Mouse (Mus musculus): ENCODE measurements around the gene Arhgef12. TPM values are rescaled to one million over a fixed set of nuclear protein-coding genes. Genes with fewer than 3 reads are reported as not detected.

Arhgef12 gene
- total and polyA plus RNA-seq, 3 experiments, result 11.8 to 33.5 (median 14.7) TPM

DNA sequence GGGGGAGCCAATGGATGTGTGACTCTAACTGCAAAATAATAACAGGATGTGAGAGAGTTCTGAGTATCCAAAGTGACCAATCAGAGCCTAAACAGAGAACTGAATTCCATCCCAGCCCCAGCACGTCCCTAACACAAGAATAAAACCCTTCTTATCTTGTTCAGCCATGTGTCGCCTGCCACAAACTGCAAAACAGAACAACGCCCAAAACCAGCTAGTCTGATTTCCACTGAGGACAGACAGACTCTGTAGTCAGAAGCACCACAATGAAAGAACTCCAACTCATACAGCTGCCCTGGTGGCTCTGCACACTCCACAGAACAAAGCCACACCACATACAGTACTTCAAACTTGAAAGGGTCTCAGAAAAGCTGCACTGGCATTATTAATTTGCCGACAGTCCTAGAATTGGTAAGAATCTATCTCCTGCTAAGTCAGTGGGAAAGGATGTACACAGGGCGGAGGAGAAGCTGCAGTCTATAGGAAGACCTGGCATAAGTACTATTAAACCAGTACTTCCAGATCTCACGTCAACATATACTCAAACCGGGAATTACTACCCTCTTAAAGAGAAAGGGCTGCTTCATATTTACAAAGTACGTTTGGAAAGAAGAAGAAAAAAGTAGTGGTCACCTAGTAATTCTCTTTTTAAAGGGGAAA lies 5.0 kb downstream of the Arhgef12 start (continued):
- TF ChIP-seq USF1 (IDR thresholded peaks at IDR 0.05; ENCODE audit: low read depth, low read length) (no peak), ZNF384 (IDR thresholded peaks at IDR 0.05; ENCODE audit: low read depth, low read length) (peak; percentile 36; the same call in 1 of the 2 replicates), ZMIZ1 (IDR thresholded peaks at IDR 0.05; ENCODE audit: low read depth, low read length) (peak; percentile 66; the same call in 1 of the 2 replicates)

DNA sequence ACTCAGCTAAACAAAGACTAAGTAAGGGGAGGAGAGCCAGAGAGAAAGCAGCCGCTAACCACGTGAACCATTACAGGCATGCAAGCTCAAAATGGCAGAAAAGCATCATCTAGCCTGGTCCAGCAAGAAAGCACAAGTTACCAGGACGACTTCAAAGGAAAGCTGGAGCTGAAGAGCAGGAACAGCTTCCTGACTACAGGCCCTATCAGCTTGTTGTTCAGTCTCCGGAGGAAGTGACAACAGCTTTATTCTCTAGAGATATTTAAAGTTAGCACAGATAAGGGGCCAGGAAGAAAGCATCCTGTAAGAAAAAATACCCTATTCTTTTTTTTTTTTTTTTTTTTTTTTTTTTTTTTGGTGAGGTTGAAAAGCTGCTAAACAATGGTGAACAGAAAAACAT lies 8.1 kb downstream of the Arhgef12 start:
- Histone ChIP-seq H3K4me1 (ENCODE audit: control insufficient read depth in 1 of 2, insufficient read depth in 2 of 2, low read length in 2 of 2) (peaks cover 10 to 31% of the 10 kb centered on the region in 2 experiments), H3K27me3 (ENCODE audit: control insufficient read depth in 1 of 2, insufficient read depth in 2 of 2, low read length in 2 of 2) (no peaks in the 10 kb centered on the region)

DNA sequence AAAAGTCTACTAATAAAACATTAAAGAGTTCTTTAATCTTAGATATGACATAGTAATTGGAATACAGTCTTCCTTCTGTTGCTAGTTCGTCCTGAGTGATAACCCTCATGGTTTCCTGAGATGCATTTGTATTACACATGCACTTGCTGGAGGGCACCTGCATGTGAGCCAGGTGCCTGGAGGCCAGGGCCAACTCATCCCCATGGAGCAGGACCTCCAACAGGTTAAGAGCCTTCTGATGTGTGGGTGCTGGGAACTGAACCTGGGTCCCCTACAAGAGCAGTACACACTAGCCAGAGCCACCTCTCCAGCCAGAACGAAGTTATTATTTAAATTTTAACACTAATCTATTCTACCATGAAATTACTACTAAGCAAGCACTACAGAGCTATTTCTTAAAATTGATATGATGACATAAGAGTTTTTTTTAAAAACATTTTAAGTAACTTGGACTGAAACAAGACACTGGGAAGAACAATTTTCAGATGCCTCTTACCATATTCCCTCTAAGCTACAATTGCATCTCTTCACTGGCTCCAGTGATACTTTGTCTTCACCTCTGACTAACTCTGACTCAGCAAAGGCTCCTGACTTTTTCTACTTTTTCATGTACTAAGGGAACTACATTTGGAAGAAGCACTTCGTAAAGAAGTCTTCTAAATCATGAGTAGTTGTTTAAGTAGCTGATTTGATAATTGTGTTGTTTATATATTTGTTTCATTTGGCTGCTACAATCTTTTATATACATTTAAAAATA lies 9.1 kb downstream of the Arhgef12 start:
- Histone ChIP-seq H3K9me3 (replicated peaks; ENCODE audit: insufficient read depth, low read length) (no peaks in the 10 kb centered on the region), H3K4me1 (ENCODE audit: control insufficient read depth in 1 of 2, insufficient read depth in 2 of 2, low read length in 2 of 2) (peaks cover 10 to 23% of the 10 kb centered on the region in 2 experiments), H3K9ac (ENCODE audit: control insufficient read depth, low read depth, low read length, poor library complexity, severe bottlenecking) (no peak overlapping the region), H3K27me3 (ENCODE audit: control insufficient read depth in 1 of 2, insufficient read depth in 2 of 2, low read length in 2 of 2) (no peaks in the 10 kb centered on the region), H3K79me2 (ENCODE audit: control insufficient read depth, insufficient read depth, low read length, poor library complexity) (peaks cover 39% of the 10 kb centered on the region), H3K36me3 (ENCODE audit: control insufficient read depth in 1 of 2, insufficient read depth in 2 of 2, low read length in 2 of 2) (peaks cover 0 to 53% of the 10 kb centered on the region in 2 experiments; a peak in 3 of 4 replicates), H3K4me3 (ENCODE audit: control insufficient read depth in 1 of 2, insufficient read depth in 1 of 2, low read depth in 2 of 2, low read length in 2 of 2) (no peak overlapping the region), H3K27ac (ENCODE audit: control insufficient read depth, low read depth, low read length) (no peak overlapping the region)
- TF ChIP-seq MXI1 (IDR thresholded peaks at IDR 0.05; ENCODE audit: low read depth, low read length), result no peak
- TF ChIP-seq TBP (IDR thresholded peaks at IDR 0.05; ENCODE audit: low read depth, low read length), result no peak
- no peak for TF ChIP-seq USF2 (IDR thresholded peaks at IDR 0.05; ENCODE audit: borderline replicate concordance in 1 of 2, insufficient read depth in 1 of 2, low read depth in 1 of 2, low read length in 2 of 2)
- TF ChIP-seq RCOR1 (IDR thresholded peaks at IDR 0.05; ENCODE audit: low read depth, low read length), result no peak
- no peak for TF ChIP-seq POLR2AphosphoS5 (IDR thresholded peaks at IDR 0.05; ENCODE audit: borderline replicate concordance, low read depth, low read length)
- TF ChIP-seq ETS1 (IDR thresholded peaks at IDR 0.05; ENCODE audit: low read depth, low read length), result no peak
- no peak for TF ChIP-seq KAT2A (conservative IDR thresholded peaks at IDR 0.05; ENCODE audit: low read depth, low read length)
- TF ChIP-seq UBTF (IDR thresholded peaks at IDR 0.05; ENCODE audit: borderline replicate concordance, insufficient read depth, low read depth, low read length), result no peak
- no peak for TF ChIP-seq GATA1 (IDR thresholded peaks at IDR 0.05; ENCODE audit: low read depth, low read length)
- no peak for TF ChIP-seq CHD1 (IDR thresholded peaks at IDR 0.05; ENCODE audit: low read depth, low read length)
- no peak for TF ChIP-seq NELFE (IDR thresholded peaks at IDR 0.05; ENCODE audit: low read depth, low read length)
- DNase-seq (ENCODE audit: low read depth, low spot score), result peak; percentile 23

More for the DNA sequence above, 8.1 kb downstream of the Arhgef12 start:
- Histone ChIP-seq H3K27ac (ENCODE audit: control insufficient read depth, low read depth, low read length) (peak overlapping the region; percentile 5), H3K9ac (ENCODE audit: control insufficient read depth, low read depth, low read length, poor library complexity, severe bottlenecking) (no peak overlapping the region), H3K36me3 (ENCODE audit: control insufficient read depth in 1 of 2, insufficient read depth in 2 of 2, low read length in 2 of 2) (peaks cover 0 to 59% of the 10 kb centered on the region in 2 experiments; a peak in 2 of 4 replicates), H3K9me3 (replicated peaks; ENCODE audit: insufficient read depth, low read length) (no peaks in the 10 kb centered on the region), H3K79me2 (ENCODE audit: control insufficient read depth, insufficient read depth, low read length, poor library complexity) (peaks cover 45% of the 10 kb centered on the region), H3K4me3 (ENCODE audit: control insufficient read depth in 1 of 2, insufficient read depth in 1 of 2, low read depth in 2 of 2, low read length in 2 of 2) (no peak overlapping the region)
- DNase-seq (ENCODE audit: low read depth, low spot score), result peak; percentile 57
- TF ChIP-seq ETS1 (IDR thresholded peaks at IDR 0.05; ENCODE audit: low read depth, low read length), result peak; percentile 41; the same call in 1 of the 2 replicates
- no peak for TF ChIP-seq JUND (IDR thresholded peaks at IDR 0.05; ENCODE audit: low read depth, low read length)
- TF ChIP-seq GATA1 (IDR thresholded peaks at IDR 0.05; ENCODE audit: low read depth, low read length), result peak; percentile 85
- peak in 1 of 2 experiments; percentile 68; a peak in 2 of 4 replicates for TF ChIP-seq EP300 (IDR thresholded peaks at IDR 0.05; ENCODE audit: low read depth in 1 of 2, low read length in 2 of 2)
- peak; percentile 96 for TF ChIP-seq ZNF384 (IDR thresholded peaks at IDR 0.05; ENCODE audit: low read depth, low read length)

Data from MEL (cell line).